Mouse (Mus musculus) gastrocnemius, adult 2 months (tissue): ENCODE measurements at regions not wholly inside any gene's neighbourhood (a gene's known extent, or its start where the extent isn't known, plus 50 kb on each side); places are given as distances from the start of the nearest gene placed in this dataset.
"Not testable (repeated sequence)": the region's sequence is repeated elsewhere in the genome, so short reads cannot be mapped to it uniquely, and the experiment has no call there.

Experiments
- DNase-seq: peaks from one replicate; pipeline ENCODE4 v3.0.0; 2022
- H3K27ac ChIP-seq: fragments of 200-600 bp; 2 replicates; pipeline ENCODE4 v1.8.1; 2022; ENCODE audit warnings: mild to moderate bottlenecking
- H3K4me3 ChIP-seq: fragments of 200-600 bp; 2 replicates; pipeline ENCODE4 v1.8.1; 2022; ENCODE audit warnings: mild to moderate bottlenecking, moderate library complexity
- CTCF ChIP-seq: fragments of 200-600 bp; IDR thresholded peaks from 2 replicates; pipeline ENCODE4 v1.8.1; 2022; ENCODE audit warnings: antibody characterized with exemption, mild to moderate bottlenecking, moderate library complexity
- intact Hi-C: fragments of 180-260 bp; cut with DNase I; formaldehyde crosslinking; loops from one replicate; pipeline ENCODE4 v1.15.1; 2025

GRCm38 (mm10) chrX:99732526-99732925, 88.3 kb upstream of the Tmem28 start:
- H3K4me3 ChIP-seq: no peak overlapping the region
- DNase-seq: peak; percentile 58
- peak overlapping the region; percentile 20; the same call in 1 of the 2 replicates for H3K27ac ChIP-seq
- intact Hi-C loops: no loop called here
- TF ChIP-seq CTCF: no peak

GRCm38 (mm10) chrX:99725101-99725500, 95.7 kb upstream of the Tmem28 start:
- intact Hi-C loops: no loop called here
- Histone ChIP-seq H3K27ac (no peak overlapping the region), H3K4me3 (no peak overlapping the region)
- no peak for DNase-seq
- TF ChIP-seq CTCF: peak; percentile 48

GRCm38 (mm10) chrX:99695366-99695765, 125.5 kb upstream of the Tmem28 start:
- no peak overlapping the region for H3K27ac ChIP-seq
- intact Hi-C loops: no loop called here
- no peak for DNase-seq
- TF ChIP-seq CTCF: no peak
- H3K4me3 ChIP-seq: no peak overlapping the region

GRCm38 (mm10) chrX:99690971-99691370, 129.8 kb upstream of the Tmem28 start:
- intact Hi-C loops: no loop called here
- DNase-seq: no peak
- no peak for TF ChIP-seq CTCF
- Histone ChIP-seq H3K4me3 (no peak overlapping the region), H3K27ac (no peak overlapping the region)

GRCm38 (mm10) chrX:99689761-99690160, 131.1 kb upstream of the Tmem28 start:
- no peak for TF ChIP-seq CTCF
- DNase-seq: no peak
- Histone ChIP-seq H3K4me3 (no peak overlapping the region), H3K27ac (no peak overlapping the region)
- intact Hi-C loops: no loop called here

GRCm38 (mm10) chrX:99682491-99682890, 138.3 kb upstream of the Tmem28 start:
- peak; percentile 22 for DNase-seq
- intact Hi-C loops, H3K4me3 ChIP-seq, H3K27ac ChIP-seq: not testable (repeated sequence)

- no peak for TF ChIP-seq CTCF
- Histone ChIP-seq H3K27ac (no peak overlapping the region), H3K4me3 (no peak overlapping the region)
- intact Hi-C loops: no loop called here
- no peak for DNase-seq
These were observed 153.2 kb upstream of the Tmem28 start for GRCm38 (mm10) chrX:99667596-99667995.

GRCm38 (mm10) chrX:99662566-99662965, 158.3 kb upstream of the Tmem28 start:
- DNase-seq: no peak
- Histone ChIP-seq H3K27ac (no peak overlapping the region), H3K4me3 (no peak overlapping the region)
- intact Hi-C loops: no loop called here
- no peak for TF ChIP-seq CTCF

- no peak for TF ChIP-seq CTCF
- no peak overlapping the region for H3K4me3 ChIP-seq
- intact Hi-C loops: no loop called here
- no peak overlapping the region for H3K27ac ChIP-seq
- peak; percentile 47 for DNase-seq
These were observed 161.2 kb upstream of the Tmem28 start for GRCm38 (mm10) chrX:99659496-99660140.

GRCm38 (mm10) chrX:99657790-99658451, 162.9 kb upstream of the Tmem28 start:
- Histone ChIP-seq H3K4me3 (no peak overlapping the region), H3K27ac (no peak overlapping the region)
- peak; percentile 82 for TF ChIP-seq CTCF
- intact Hi-C loops: loop anchor here (1.0 kb wide), 1 partner anchor 528 kb away; no protein-coding TSS in a partner anchor
- peak; percentile 73 for DNase-seq

GRCm38 (mm10) chrX:99656988-99657387, 163.8 kb upstream of the Tmem28 start:
- intact Hi-C loops: no loop called here
- no peak overlapping the region for H3K4me3 ChIP-seq
- DNase-seq: no peak
- no peak for TF ChIP-seq CTCF
- H3K27ac ChIP-seq: no peak overlapping the region

GRCm38 (mm10) chrX:99632211-99632775, 161.2 kb upstream of the Pja1 start:
- no peak for DNase-seq
- H3K4me3 ChIP-seq: no peak overlapping the region
- intact Hi-C loops: no loop called here
- H3K27ac ChIP-seq: no peak overlapping the region
- TF ChIP-seq CTCF: no peak

- DNase-seq: no peak
- no peak overlapping the region for H3K27ac ChIP-seq
- no peak overlapping the region for H3K4me3 ChIP-seq
- no peak for TF ChIP-seq CTCF
- intact Hi-C loops: no loop called here
These were observed 153.6 kb upstream of the Pja1 start for GRCm38 (mm10) chrX:99624515-99625179.
